Mouse (Mus musculus): Measurements from ENCODE around the gene Tead1.

DNA sequence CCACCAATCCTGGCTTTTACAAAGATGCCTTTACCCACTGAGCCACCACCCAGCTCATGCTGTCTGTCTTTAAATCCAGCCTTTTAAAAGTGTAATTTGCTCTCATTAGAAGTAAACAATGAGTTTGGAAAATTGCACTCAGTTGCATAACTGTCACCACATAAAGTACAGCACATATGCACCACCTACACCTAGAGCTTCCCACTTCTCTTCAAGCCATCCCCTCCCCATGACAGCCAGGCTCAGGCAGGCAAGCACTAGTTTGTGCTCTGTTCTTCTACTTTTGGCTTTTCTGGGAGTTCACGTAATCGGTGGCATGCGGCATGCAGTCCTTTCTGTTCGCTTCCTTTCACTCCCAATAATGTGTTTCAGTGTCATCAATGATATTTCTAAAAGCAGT lies 236.5 kb downstream of the Tead1 start:
- TF ChIP-seq CTCF (IDR thresholded peaks at IDR 0.05; ENCODE audit: low read depth): no peak
- no peak for TF ChIP-seq EP300 (IDR thresholded peaks at IDR 0.05; ENCODE audit: low read depth)
